Mouse (Mus musculus): ENCODE measurements at regions not wholly inside any gene's neighbourhood (a gene's known extent, or its start where the extent isn't known, plus 50 kb on each side); places are given as distances from the start of the nearest gene placed in this dataset.
"Not testable (repeated sequence)": the region's sequence is repeated elsewhere in the genome, so short reads cannot be mapped to it uniquely, and the experiment has no call there.

DNA sequence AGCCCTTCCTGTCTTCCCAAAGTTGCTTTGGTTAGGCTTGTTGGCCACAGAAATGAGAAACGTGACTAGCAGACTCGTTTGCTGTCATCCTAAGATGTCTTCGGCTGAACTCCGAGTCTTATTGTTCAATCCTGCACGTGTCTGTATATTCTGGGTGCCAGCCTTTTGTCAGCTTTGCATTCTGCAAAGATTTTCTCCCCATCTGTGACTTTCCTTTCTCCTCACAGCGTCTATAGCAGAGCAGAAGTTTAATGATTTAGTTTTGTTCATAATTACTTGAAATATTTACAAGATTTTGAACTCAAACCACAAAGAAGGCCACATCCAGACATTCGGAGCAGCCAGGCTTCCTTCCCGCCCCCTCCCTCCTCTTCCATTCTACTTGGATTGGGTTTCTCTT lies 152.5 kb downstream of the Kif26a start:
- no peak for DNase-seq (ENCODE audit: low spot score in 2 of 2)

DNA sequence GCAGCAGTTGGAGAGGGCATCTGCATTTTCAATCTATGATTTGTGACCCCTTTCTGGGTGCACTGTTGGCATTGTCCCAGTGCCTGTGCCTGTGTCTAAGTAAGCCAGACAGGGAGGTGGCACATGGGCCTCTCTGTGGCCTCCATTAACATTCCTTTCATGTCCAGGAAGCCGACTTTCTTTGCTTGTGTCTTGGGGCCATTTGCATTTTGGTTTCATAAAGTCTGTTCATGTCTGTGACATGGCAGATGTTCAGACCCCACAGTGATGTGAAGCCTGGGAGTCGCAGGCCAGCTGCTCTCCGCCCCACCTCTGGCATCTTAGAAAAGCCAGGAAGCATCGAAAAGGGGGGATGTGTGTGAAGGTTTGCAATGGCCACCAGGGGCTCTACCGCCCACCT lies 153.1 kb downstream of the Kif26a start:
- DNase-seq (ENCODE audit: low spot score in 2 of 2) = no peak

DNA sequence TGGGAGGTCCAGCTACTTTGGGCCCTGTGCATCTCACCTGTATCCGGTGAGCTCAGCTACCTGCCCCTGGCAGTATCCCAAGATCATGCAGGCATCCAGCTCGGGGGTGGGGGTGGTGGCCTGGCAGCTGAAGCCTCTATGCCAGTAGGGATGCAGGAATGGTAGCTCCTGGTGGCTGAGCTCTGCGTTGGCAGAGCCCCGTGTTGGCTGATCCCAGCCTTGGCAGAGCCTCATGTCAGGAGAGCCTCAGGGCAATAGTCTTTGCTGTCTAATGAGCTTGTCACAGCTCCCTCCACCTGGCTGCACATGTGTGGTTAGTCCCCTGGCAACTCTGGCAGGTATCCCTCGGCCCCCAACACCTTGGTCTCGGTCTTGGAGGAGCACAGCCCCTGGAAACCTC lies 153.6 kb downstream of the Kif26a start:
- no peak for DNase-seq (ENCODE audit: low spot score in 2 of 2)

DNA sequence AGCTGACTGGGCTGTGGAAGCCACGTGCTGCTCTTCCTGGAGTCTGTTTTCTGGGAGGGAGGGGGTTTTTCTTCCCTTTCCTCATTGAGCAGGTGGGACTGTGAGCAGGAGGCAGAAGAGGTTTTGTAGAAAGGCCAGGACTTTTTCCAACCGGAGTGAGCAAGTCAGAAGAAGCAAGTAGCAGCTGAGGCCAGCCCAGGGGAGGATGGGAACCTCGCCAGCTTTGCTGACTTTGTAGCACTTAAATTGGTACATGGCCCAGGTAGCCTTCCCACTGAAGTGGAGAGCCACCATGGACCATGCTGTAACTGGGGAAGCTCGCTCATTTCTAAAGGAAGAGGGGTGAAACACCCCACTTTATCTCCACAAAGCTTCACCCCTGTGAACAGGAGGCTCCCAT lies 154.1 kb downstream of the Kif26a start:
- no peak for DNase-seq (ENCODE audit: low spot score in 2 of 2)

DNA sequence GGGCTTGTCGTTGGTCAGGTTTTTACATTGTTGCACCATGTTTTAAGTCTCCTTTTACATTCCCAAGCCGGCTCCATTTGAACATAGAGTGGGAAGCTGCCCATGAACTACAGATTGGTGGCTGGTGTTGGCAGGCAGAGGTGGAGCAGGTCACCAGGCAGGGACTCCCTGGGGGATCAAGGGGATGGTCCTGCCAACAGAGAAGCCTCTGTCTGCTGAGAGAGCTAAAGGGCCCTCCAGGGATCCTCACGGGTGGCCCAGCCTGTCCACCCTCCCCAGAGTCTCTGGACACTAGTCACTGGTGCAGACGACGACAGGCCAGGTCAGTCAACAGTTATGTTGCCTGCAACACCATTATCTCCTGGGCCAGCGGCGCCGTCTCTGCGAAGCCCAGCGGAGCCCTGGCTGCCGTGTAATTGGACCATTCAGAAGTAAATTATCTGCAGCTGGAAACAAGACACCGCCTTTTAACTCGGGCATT lies 155.4 kb downstream of the Kif26a start:
- no peak for DNase-seq (ENCODE audit: low spot score in 2 of 2)

DNA sequence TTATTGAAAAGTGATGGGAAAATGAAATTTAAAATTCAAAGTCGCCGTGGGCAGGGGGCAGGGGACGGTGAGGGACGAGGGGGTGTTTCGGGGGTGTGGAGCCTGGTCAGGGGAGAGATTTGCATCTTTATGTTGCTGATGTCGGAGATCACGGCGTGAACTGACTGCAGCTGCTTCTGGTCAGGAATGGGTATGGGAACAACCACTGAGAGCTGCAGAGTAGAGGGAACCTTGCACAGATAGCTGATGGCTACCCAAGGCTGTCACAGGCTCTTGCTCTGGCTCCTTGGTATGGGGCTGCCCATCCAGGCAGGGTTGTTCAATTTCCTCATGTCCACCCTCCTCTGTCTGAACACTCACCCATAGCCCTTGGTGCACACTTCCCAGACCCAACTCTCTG lies 155.9 kb downstream of the Kif26a start:
- DNase-seq (ENCODE audit: low spot score in 2 of 2) = no peak

DNA sequence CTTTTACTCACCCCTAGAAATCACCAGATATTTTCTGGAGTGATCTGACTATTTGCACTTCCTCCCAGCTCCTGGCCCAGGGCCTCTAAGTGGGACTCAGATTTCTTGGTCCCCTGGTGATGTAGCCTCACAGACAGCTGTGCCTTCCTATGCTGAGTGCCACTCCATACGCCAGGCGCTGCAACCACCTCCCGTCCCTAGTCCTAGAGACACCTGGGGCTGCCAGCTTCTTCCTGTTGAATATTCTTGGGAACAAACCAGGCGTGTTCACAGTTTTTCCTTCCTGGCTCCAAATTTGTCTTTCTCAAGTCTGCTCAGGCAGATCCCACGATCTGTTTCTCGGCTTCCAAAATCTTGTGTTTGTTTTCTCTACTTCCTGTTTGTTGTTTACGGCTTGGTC lies 160.2 kb downstream of the Kif26a start:
- DNase-seq (ENCODE audit: low spot score in 2 of 2) = no peak

DNA sequence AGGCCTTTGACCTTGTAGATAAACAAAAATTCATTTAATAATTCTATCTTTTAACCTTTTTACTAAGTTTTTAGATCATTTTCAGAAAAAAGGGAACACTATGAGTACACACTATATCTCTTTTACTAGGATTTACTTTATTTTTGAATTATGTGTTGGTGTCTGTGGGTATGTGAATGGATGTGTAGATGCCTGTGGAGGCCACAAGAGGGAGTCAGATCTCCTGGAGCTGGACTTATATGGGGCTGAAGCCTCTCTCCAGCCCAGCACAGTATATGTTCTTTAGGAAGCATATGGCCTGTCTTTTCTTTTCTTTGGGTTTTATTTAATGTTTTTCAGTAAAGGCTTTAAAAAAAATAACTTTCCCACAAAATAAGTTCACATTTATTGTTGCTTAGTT lies 162.0 kb downstream of the Kif26a start:
- DNase-seq (ENCODE audit: low spot score in 2 of 2) = no peak

DNA sequence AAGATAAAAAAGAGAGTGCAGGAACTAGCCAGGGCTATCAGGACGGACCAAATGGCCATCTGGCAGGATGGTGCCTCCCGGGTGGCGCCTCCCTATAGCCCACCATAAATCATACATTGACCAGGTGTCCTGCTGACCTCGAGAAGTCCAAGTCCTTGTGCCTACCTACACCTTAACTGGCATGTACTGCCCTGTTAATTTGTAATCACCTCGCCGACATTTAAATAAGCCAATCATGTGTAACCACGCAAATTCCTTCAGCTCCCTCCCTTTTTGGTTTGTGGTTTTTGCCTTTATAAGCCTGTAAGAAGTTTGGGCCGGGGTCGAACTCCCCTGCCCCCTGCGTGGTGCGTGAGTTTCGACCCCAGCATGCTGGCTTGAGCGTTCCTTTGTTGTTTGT lies 163.1 kb downstream of the Kif26a start:
- DNase-seq (ENCODE audit: low spot score in 2 of 2) = not testable (repeated sequence)

DNA sequence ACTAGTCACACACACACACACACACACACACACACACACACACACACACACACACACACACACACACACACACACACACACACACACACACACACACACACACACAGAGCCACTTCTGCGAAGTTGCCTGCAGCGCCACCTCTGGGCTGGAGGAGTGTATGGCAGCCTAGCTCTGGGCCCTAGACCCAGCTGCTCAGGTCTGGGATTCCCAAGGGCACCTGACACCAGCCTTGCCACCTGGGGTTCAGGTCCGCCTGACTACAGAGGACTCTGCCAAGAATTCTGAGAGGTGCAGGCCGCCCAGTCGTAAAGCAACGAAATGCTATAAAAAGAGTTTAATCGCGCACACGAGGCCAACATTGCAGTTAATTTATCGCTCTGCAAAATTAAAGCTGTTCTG lies 163.8 kb downstream of the Kif26a start:
- no peak for DNase-seq (ENCODE audit: low spot score in 2 of 2)

DNA sequence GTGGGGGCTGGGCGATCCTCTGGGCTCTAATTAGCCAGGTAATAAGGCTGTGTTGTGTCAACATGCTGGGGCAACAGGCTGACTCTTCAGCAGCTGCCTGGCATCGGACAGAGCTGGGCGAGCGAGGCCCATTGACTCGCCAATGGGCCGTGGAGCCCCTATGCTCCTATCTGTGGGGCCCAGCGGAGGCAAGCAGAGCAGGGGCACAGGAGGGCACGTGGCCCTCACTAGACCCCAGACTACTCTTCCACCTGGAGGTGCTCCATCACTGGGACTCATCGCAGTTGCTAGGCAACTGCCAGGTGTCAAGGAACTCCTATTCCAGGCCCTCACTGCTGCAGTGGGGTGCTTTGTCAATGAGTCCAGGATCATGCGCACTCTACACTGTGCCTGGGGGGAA lies 164.7 kb downstream of the Kif26a start:
- no peak for DNase-seq (ENCODE audit: low spot score in 2 of 2)

DNA sequence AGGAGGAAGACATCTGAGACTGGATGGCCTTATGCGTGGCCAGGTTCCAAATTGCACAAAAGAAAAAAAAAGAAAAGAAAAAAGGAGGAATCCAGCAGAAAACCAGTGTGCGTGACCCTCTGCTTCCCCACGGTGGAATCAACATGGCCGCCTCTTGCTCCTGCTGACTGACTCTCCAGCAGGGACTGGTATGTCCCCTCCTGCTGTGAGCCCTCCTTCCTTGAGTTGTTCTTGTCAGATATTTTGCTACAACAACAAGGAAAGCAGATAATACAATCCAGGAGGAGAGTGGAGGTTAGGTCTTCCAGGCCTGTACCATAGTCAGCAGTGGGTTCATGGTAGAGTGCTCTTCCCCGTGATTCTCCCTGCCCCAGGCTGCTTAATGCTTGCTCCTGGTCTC lies 168.8 kb downstream of the Kif26a start:
- no peak for DNase-seq (ENCODE audit: low spot score in 2 of 2)

DNA sequence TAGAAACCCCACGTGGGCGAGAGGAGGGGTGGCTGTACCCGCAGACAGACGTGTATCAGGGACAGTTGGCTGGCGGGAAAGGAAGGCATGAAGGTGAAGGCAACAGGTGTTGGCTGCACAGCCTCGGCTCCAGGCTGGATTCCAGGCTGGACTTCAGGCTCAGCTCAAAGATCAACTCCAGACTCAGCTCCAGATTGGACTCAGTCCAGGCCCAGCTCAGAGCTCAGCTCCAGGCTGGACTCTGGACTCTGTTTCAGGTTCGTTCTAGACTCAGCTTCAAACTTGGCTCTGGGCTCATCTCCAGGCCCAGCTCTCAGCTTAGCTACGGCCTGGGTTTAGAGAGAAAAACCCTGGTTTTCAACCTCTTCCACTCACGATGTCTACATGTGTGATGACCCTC lies 171.2 kb downstream of the Kif26a start:
- DNase-seq (ENCODE audit: low spot score in 2 of 2) = no peak

DNA sequence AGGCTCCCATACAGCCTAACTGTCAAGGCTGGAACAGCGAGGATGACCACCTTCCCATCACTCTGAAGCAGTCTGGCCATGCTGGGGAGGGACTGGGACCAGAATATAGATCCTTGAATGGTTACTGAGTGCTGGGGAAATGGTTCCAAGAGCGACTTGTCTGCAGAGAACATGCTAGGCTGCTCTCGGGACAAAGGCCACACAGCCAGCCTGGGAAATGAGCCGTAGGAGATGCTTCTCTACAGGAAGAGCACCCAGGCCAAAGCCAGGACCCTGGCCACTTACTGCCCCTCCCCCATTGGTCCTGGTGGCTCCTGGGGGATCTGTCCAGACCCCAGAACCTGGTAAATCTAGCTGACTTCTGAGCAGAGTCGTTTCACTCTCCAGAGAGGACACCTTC lies 170.8 kb upstream of the A530016L24Rik start:
- DNase-seq (ENCODE audit: low spot score in 2 of 2) = no peak

DNA sequence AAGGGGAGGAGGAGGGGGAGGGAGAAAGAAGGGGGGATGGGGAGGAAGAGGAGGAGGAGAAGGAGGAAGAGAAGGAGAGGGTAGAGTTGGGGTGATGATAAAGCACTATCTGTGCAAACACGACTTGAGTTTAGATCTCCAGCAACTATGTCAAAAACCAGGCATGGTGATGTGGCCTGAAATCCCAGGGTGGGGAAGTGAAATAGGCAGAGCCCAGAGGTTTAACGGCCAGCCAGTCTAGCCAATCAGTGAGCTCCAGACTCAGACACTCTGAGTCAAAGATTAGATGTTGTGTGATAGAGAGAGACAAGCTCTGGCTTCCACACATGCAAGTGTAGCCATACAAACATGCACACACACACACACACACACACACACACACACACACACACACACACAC lies 167.1 kb upstream of the A530016L24Rik start:
- no peak for DNase-seq (ENCODE audit: low spot score in 2 of 2)

DNA sequence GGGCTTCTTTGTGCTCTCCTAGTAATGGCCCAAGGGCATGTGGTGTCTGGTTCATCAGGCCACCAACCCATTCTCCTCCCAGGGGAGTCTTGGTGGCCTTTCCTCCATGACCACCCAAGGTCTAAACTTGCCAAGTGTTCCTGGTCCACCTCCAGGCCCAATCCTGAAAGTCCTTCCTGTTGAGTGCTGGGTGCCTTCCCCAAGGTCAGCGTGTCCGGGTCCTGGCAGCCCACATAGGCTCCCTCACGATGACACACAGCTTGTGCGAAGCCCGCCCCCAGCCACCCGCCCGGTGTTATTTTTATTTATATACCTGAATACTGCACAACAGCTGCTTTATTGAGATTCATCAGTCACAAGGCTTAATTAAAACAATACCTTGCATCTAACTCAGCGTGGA lies 161.8 kb upstream of the A530016L24Rik start:
- DNase-seq (ENCODE audit: low spot score in 2 of 2) = no peak

DNA sequence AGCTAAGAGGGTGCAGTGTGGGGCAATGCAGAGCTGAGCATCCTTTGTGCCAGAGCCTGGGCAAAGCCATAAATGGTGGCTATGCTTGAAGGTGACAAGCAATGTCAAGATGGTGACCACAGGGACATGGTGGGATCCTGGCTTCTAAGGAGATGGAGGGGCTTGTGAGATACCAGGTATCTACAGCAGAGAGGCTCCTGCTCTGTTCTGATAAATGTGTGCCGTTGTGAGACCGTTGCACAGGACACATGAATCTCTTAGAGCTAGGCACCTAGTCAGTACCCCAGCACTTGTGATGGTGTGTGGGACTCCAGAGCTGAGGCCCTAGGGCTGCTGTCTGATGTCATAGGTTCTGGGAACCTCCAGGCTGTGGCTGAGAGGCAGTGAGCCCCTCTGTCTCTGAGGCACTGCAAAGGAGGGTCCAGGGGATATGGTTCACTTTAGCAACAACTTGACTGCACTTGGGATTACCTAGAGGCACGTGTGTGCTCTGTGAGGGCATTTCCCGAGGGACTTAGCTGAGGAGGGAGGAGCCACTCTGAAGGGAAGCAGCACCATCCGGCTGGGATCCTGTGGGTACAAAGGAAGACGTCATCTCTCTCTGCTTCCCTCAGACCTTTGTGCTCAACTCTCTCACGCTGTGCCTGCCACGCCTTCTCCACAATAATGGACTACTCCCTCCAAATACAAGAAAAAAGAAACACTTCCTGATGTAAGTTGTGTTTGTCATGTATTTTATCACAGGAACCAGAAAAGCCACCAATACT lies 160.3 kb upstream of the A530016L24Rik start:
- no peak for DNase-seq (ENCODE audit: low spot score in 2 of 2)

DNA sequence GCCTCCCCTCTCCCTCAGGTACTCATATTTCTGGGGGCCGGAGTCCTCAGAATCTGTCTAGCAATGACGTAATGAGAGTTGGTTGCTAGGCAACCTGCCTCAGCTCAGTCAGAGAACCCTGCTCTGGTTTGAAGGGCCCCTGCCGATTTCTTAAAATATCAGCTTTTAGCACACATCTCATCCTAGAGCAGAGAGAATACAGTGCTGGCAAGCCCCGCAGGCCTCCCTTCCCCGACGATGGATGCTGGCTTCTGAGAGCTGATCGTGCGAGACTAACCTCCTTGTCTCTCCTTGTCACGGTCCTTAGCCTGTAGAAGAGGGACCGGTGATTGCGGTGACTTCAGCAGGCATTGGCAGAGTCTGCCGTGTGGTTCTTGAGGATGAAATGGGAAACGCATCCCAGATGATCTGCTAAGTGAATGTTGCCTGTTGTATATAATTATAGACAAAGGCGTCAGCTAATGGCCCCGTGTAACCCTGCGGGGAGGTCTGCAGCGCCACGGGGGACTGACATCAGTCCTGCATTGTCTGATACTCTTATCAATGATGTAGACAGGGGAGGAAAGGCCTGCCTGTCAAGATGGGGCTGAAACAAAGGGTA lies 159.4 kb upstream of the A530016L24Rik start:
- DNase-seq (ENCODE audit: low spot score in 2 of 2) = no peak

DNA sequence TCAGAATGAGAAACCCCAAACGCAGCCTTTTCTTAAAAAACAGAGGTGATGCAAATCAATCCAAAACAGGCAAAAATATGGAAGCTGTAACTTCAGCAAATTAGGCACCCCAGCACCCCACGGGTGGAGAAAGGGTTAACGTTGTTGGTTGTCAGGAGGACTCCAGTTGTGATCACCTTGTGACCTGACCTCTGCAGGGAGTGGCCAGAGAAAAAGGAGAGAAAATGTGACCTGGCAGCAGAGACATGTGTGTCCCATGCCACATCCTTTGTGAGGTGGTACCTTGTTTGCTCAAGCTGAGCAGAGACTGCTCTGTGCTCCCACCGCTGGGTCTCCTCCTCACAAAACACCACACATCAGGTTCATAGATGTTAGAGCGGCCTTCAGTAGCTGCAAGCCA lies 158.7 kb upstream of the A530016L24Rik start:
- no peak for DNase-seq (ENCODE audit: low spot score in 2 of 2)

DNA sequence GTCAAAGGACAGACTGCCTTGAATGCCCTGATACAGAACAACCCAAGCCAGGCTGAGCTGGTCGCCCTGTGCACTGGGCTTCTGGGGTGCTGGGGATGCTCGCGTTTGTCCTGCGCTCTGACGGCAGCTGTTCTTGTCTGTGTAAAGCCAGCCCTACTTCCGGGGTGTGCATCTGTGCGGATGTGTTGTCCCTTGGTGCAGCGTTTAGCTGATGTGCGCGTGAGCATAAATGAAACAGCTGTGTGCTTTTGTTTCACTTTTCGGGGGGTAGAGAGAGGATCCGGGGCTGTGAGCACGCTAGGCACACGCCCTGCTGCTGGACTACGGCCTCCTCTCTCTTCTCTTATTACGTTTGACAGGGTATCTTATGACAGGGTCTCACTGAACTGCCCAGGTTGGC lies 158.2 kb upstream of the A530016L24Rik start:
- no peak for DNase-seq (ENCODE audit: low spot score in 2 of 2)

DNA sequence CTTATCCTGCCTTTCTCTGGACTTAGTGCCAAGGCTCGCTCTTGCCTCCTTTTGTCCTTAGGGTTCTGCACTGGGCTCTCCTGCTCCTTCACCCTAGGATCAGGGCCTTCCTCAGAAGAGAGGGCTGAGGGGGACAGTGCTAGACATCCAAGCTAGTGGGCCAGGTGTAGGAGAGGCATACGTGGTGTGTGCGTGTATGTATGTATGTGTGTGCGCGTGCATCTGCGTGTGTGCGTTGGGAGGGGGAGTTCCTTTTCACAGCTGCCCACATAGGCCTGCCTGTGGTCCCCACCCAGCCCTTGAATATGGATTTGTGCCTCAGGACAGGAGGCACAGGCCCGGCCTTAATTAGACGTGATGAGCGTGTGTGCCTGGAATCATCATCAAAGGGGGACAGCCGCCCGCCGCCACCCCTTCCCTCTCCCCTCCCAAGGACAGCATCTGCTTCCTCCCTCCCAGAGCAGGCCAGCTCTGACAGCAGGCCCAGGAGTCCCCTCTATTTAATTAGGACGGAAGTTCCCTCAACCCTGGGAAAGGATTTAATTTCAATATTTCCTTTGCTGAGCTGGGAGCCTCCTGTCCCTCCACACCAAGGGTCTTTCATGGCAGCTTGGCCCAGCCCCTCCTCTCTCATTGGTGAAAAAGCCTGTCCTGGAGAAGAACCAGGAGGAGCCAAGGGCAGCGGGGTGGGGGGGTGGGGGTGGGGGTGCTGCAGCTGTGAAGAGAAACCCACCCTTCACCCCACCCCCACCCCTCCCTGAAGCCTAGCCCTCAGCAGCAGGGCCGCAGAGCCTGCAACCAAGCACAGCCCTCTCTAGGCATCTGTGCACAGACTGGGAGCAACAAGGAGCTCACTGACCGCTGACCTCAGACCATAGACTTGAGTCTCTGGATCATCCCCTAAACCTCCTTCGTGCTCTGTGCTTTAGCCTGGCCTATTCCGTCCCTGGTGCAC lies 155.8 kb upstream of the A530016L24Rik start:
- DNase-seq (ENCODE audit: low spot score in 2 of 2) = no peak

All from adrenal gland, adult 18-20 months (tissue).